Mouse (Mus musculus) adrenal gland (tissue): ENCODE data around the gene H2al2a.

Source experiments
- intact Hi-C: fragments of 180-260 bp; cut with DNase I; formaldehyde crosslinking; loops from one replicate; pipeline ENCODE4 v1.15.1; 2025
- long read RNA-seq, 2 experiments: library from polyadenylated mRNA; unstranded; transcript quantifications; one replicate each; pipeline ENCODE4 v2.0.0; 2020; ENCODE audit warnings: borderline replicate concordance in 1 of 2; ENCODE audit not compliant: insufficient replicate concordance in 1 of 2

The H2al2a gene
- long read RNA-seq, experiment 1 = 0 reads
- long read RNA-seq, experiment 2 = 0 reads

GRCm38 (mm10) chr2:17996858-17997257 is at the start of gene H2al2a:
Gene H2al2a (minus strand): TSS chr2:17996958.
- intact Hi-C loops = no loop called here

- intact Hi-C loops = loop anchor here (5.0 kb wide), 1 partner anchor 721 kb away; no protein-coding TSS in a partner anchor
These were observed 49.4 kb upstream of the H2al2a start for GRCm38 (mm10) chr2:18046186-18046585.

GRCm38 (mm10) chr2:18045781-18046181 is 49.0 kb upstream of the H2al2a start:
- intact Hi-C loops = loop anchor here (5.0 kb wide), 1 partner anchor 722 kb away; no protein-coding TSS in a partner anchor

GRCm38 (mm10) chr2:18045143-18045780 is 48.5 kb upstream of the H2al2a start:
- intact Hi-C loops = loop anchor here (5.0 kb wide), 1 partner anchor 722 kb away; no protein-coding TSS in a partner anchor

- intact Hi-C loops = no loop called here
These were observed 44.6 kb upstream of the H2al2a start for GRCm38 (mm10) chr2:18041199-18041885.

GRCm38 (mm10) chr2:18040347-18041160 is 43.8 kb upstream of the H2al2a start:
- intact Hi-C loops = no loop called here

GRCm38 (mm10) chr2:18039566-18040290 is 43.0 kb upstream of the H2al2a start:
- intact Hi-C loops = loop anchor here (5.0 kb wide), 1 partner anchor 653 kb away; the partner anchor contains the start of gene Spag6

GRCm38 (mm10) chr2:18038895-18039371 is 42.2 kb upstream of the H2al2a start:
- intact Hi-C loops = loop anchor here (5.0 kb wide), 1 partner anchor 653 kb away; the partner anchor contains the start of gene Spag6

GRCm38 (mm10) chr2:18038141-18038752 is 41.5 kb upstream of the H2al2a start:
- intact Hi-C loops = loop anchor here (5.0 kb wide), 1 partner anchor 654 kb away; the partner anchor contains the start of gene Spag6

- intact Hi-C loops = loop anchor here (5.0 kb wide), 1 partner anchor 655 kb away; the partner anchor contains the start of gene Spag6
These were observed 40.7 kb upstream of the H2al2a start, which contains the start of gene A930004D18Rik for GRCm38 (mm10) chr2:18037491-18037890. Gene A930004D18Rik (minus strand): TSS chr2:18037737.

- intact Hi-C loops = loop anchor here (5.0 kb wide), 1 partner anchor 658 kb away; the partner anchor contains the start of gene Spag6
These were observed 37.9 kb upstream of the H2al2a start for GRCm38 (mm10) chr2:18034371-18035250.

- intact Hi-C loops = no loop called here
These were observed 36.7 kb upstream of the H2al2a start for GRCm38 (mm10) chr2:18033166-18034108.

GRCm38 (mm10) chr2:18032538-18032895 is 35.8 kb upstream of the H2al2a start:
- intact Hi-C loops = no loop called here

- intact Hi-C loops = no loop called here
These were observed 35.2 kb upstream of the H2al2a start for GRCm38 (mm10) chr2:18031831-18032537.

- intact Hi-C loops = no loop called here
These were observed 34.6 kb upstream of the H2al2a start for GRCm38 (mm10) chr2:18031271-18031821.

GRCm38 (mm10) chr2:18030581-18030980 is 33.8 kb upstream of the H2al2a start:
- intact Hi-C loops = no loop called here

GRCm38 (mm10) chr2:18029656-18030055 is 32.9 kb upstream of the H2al2a start:
- intact Hi-C loops = loop anchor here (2.0 to 10.0 kb wide), 7 partner anchors 35 to 738 kb away; no protein-coding TSS in a partner anchor
